Mouse (Mus musculus) left cerebral cortex, postnatal 14 days (tissue): ENCODE results near the gene Fkbp11. TPM values are rescaled to one million over a fixed set of nuclear protein-coding genes. Genes with fewer than 3 reads are reported as not detected.

Experiments
- DNase-seq, 2 experiments: peaks; one replicate each; pipeline ENCODE4 v3.0.0; 2021 to 2022; ENCODE audit warnings: low spot score in 2 of 2, mixed read lengths in 1 of 2
- intact Hi-C: fragments of 180-260 bp; cut with DNase I; formaldehyde crosslinking; loops from one replicate; pipeline ENCODE4 v1.15.1; 2025
- total RNA-seq, 2 experiments: library from RNA; stranded (reverse); gene quantifications; 2 replicates each; pipeline ENCODE4 v1.2.3; 2021

The Fkbp11 gene
- total RNA-seq, 2 experiments from 2014 or later = 2.7 to 3.4 TPM

- DNase-seq = peak; percentile 92 to 95
- intact Hi-C loops = no loop called here
Observed at GRCm38 (mm10) chr15:98707766-98708372, 20.1 kb downstream of the Fkbp11 start, which contains the start of gene Ccdc65. Gene Ccdc65 (plus strand): TSS chr15:98708207.

GRCm38 (mm10) chr15:98704312-98704711 is 23.7 kb downstream of the Fkbp11 start:
- intact Hi-C loops = no loop called here
- no peak for DNase-seq

- peak; percentile 92 to 93 for DNase-seq
- intact Hi-C loops = loop anchor here (2.0 kb wide), 1 partner anchor 35 kb away; no protein-coding TSS in a partner anchor
Observed at GRCm38 (mm10) chr15:98699190-98700105, 28.6 kb downstream of the Fkbp11 start.

- intact Hi-C loops = no loop called here
- DNase-seq = no peak
Observed at GRCm38 (mm10) chr15:98696216-98696615, 31.8 kb downstream of the Fkbp11 start.

GRCm38 (mm10) chr15:98695726-98696125 is 32.3 kb downstream of the Fkbp11 start:
- intact Hi-C loops = no loop called here
- no peak for DNase-seq

GRCm38 (mm10) chr15:98692171-98692715 is 35.8 kb downstream of the Fkbp11 start:
- DNase-seq = no peak

GRCm38 (mm10) chr15:98691486-98692147 is 36.4 kb downstream of the Fkbp11 start:
- DNase-seq = peak; percentile 54 to 60
- intact Hi-C loops = no loop called here

More at GRCm38 (mm10) chr15:98692171-98692715, 35.8 kb downstream of the Fkbp11 start:
- intact Hi-C loops = no loop called here

GRCm38 (mm10) chr15:98689682-98690081 is 38.3 kb downstream of the Fkbp11 start:
- no peak for DNase-seq
- intact Hi-C loops = no loop called here

- intact Hi-C loops = no loop called here
- no peak for DNase-seq
Observed at GRCm38 (mm10) chr15:98685926-98686325, 42.1 kb downstream of the Fkbp11 start.

- intact Hi-C loops = no loop called here
- DNase-seq = no peak
Observed at GRCm38 (mm10) chr15:98683746-98684145, 44.3 kb downstream of the Fkbp11 start.

- no peak for DNase-seq
- intact Hi-C loops = no loop called here
Observed at GRCm38 (mm10) chr15:98683177-98683576, 44.8 kb downstream of the Fkbp11 start.

- DNase-seq = no peak
- intact Hi-C loops = no loop called here
Observed at GRCm38 (mm10) chr15:98681633-98682032, 46.4 kb downstream of the Fkbp11 start.

GRCm38 (mm10) chr15:98680660-98681059 is 47.3 kb downstream of the Fkbp11 start:
- no peak for DNase-seq
- intact Hi-C loops = no loop called here

GRCm38 (mm10) chr15:98677977-98678376 is 50.0 kb downstream of the Fkbp11 start:
- intact Hi-C loops = no loop called here
- no peak for DNase-seq

- intact Hi-C loops = no loop called here
- peak; percentile 93 to 94 for DNase-seq
Observed at GRCm38 (mm10) chr15:98676940-98677728, 50.9 kb downstream of the Fkbp11 start, which contains the start of gene Rnd1. Gene Rnd1 (minus strand): TSS chr15:98677461.

- intact Hi-C loops = no loop called here
- DNase-seq = no peak
Observed at GRCm38 (mm10) chr15:98676471-98676870, 51.5 kb downstream of the Fkbp11 start.

- no peak for DNase-seq
- intact Hi-C loops = no loop called here
Observed at GRCm38 (mm10) chr15:98675634-98676250, 52.3 kb downstream of the Fkbp11 start.

GRCm38 (mm10) chr15:98674994-98675545 is 52.9 kb downstream of the Fkbp11 start:
- DNase-seq = no peak
- intact Hi-C loops = no loop called here
